Mouse (Mus musculus) olfactory bulb, adult 2 months (tissue): ENCODE measurements around the gene Garnl3.

Experiments
- CTCF ChIP-seq: fragments of 200-500 bp; IDR thresholded peaks from 2 replicates; pipeline ENCODE4 v1.5.1; 2012; ENCODE audit warnings: low read depth, mild to moderate bottlenecking, low read length, moderate library complexity; ENCODE audit not compliant: insufficient read depth
- POLR2A ChIP-seq: fragments of 200-500 bp; IDR thresholded peaks from 2 replicates; pipeline ENCODE4 v1.6.1; 2012; ENCODE audit warnings: mild to moderate bottlenecking, low read depth, low read length, moderate library complexity; ENCODE audit not compliant: insufficient read depth

DNA sequence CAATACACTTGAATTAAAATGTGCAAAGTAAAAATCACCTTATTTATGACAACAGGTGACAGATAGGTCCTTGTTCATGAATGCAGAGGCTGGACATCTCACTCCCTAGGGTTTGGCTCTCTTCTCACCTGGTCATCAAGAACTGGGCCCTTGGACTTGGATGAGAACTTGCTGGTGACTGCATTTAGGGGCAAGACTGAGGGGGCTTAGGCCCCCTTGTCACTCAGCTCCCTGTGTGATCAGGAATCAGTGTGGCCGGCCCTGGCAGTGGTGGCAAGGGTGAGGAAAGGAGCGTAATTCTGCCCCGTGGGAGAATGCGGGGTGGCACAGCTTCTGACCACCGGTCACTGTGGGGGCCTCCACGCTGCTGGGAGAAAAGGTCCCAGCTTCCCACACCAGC is 4.9 kb upstream of the Garnl3 start:
- TF ChIP-seq CTCF, result no peak
- TF ChIP-seq POLR2A, result no peak
